Mouse (Mus musculus) granulocyte monocyte progenitor cell, adult 5-6 weeks (primary cell): ENCODE data around the gene Eif2b5. TPM values are rescaled to one million over a fixed set of nuclear protein-coding genes. Genes with fewer than 3 reads are reported as not detected.
"Not testable (repeated sequence)": the region's sequence is repeated elsewhere in the genome, so short reads cannot be mapped to it uniquely, and the experiment has no call there.

Source experiments
- ATAC-seq: replicated peaks from 2 replicates; pipeline ENCODE4 v1.8.0; 2016; ENCODE audit warnings: mild to moderate bottlenecking, moderate TSS enrichment, inconsistent platforms; ENCODE audit not compliant: poor library complexity, severe bottlenecking
- total RNA-seq, 2 experiments: library from RNA; stranded (forward) in 1 of 2; stranded (reverse) in 1 of 2; fragments of 200-712, 200-1000 nt in 1 of 2; fragments of >200 nt in 1 of 2; fragmentation: Nextera tagmentation in 1 of 2; gene quantifications; 2 replicates each; pipeline ENCODE4 v1.2.3; 2014 to 2017

Gene Eif2b5
- total RNA-seq, 2 experiments from 2014 or later = 84.4 to 90.0 TPM

DNA sequence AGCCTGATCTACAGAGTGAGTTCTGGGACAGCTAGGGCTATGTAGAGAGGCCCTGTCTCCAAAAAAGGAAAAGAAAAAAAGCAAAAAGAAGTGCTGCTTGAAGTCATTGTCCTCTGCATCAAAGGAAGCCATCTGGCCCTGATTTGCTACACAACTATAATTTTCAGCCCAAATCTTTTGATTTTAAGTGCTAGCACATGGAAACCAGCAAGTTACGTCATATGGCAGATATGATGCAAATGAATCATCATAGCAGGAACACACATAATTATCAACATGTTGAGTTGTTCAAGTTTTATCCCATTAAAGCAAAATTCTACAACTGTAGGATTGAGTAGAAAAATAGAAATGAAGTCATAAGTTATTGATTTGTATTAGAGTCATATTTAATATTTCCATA lies 10.5 kb upstream of the Eif2b5 start:
- no peak for ATAC-seq

DNA sequence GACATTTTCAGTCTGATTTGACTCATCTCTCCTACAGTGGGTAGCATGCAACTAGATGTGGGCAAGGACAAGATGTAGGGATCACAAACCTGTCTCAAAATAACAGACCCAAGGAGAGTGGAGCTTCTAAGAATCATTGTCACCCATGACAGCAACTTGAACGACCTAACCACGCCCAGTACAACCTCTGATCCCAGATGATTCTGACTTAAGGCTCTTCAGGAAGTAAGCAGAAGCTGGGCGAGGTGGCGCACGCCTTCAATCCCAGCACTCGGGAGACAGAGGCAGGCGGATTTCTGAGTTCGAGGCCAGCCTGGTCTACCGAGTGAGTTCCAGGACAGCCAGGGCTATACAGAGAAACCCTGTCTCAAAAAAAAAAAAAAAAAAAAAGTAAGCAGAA lies 9.9 kb upstream of the Eif2b5 start:
- not testable (repeated sequence) for ATAC-seq

DNA sequence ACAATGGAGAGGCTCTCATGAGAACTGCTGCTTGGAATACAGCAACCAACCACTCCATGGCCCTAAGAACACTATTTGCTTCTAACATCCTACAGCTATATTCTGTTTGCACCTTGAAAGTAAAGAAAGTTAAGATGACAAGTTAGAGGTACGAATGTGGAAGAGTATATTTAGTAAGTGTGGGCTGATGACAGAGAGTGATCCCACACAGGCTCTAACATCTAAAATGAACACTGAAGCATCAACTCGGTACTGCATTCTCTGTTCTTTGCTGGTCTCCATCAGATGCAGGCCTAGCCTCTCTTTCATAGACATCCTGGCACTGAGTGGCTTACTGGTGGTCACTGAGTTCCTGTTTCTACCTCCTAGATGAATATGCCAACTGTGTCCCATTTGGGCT lies 9.4 kb upstream of the Eif2b5 start:
- ATAC-seq = no peak

DNA sequence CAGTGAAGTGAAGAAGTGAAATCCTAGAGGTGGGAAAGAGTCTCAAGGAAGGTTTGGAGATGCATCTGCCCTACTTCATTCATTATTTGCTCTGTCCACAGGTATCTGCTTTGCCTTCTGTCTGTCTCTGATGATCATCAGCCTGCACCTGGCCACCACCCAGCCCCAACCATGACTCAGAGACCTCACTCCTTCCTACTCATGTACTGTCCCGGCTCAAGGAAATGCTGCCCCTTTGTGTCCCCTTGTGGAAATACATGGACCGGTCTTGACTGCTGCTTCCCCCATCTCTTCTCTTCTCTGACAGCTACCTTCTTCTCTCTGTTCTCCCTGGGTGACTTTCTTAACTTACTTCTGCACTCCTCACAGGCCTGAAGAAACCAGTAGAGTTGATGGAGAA lies 8.0 kb upstream of the Eif2b5 start:
- ATAC-seq = no peak

DNA sequence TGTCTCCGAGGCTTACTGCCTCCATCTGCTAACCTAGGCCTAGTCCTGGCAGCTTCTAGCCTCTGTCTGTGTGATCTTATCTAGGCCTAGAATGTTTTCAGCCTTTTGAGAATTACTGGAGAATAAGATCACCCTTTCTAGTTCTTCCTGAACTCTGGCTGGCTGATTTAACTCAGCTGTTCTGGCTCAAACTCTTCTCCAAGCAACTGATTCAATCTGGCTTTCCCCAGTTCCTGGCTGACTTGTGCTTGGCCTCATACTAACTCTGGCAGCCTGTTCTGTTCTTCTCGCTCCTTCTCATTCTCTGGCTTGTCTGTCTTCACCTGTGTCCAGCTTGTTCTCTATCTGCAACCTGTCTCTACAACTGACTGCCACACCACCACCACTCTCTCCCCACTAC lies 7.3 kb upstream of the Eif2b5 start:
- ATAC-seq = no peak

DNA sequence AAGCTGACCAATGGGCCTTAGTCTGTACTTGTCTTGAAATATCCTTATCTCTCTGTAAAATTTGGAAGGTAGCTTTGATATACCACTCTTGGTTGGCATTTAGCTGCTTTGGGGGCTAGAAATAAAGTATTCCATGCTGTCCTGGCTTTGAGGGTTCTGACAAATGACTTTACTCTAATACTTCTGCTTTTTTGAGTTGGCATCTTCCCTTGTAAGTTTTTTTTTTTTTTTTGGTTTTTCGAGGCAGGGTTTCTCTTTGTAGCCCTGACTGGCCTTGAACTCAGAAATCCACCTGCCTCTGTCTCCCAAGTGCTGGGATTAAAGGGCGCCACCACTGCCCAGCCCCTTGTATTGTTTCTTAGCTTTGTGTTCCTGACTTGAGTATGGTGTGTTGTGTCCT lies 5.2 kb upstream of the Eif2b5 start:
- ATAC-seq = no peak

DNA sequence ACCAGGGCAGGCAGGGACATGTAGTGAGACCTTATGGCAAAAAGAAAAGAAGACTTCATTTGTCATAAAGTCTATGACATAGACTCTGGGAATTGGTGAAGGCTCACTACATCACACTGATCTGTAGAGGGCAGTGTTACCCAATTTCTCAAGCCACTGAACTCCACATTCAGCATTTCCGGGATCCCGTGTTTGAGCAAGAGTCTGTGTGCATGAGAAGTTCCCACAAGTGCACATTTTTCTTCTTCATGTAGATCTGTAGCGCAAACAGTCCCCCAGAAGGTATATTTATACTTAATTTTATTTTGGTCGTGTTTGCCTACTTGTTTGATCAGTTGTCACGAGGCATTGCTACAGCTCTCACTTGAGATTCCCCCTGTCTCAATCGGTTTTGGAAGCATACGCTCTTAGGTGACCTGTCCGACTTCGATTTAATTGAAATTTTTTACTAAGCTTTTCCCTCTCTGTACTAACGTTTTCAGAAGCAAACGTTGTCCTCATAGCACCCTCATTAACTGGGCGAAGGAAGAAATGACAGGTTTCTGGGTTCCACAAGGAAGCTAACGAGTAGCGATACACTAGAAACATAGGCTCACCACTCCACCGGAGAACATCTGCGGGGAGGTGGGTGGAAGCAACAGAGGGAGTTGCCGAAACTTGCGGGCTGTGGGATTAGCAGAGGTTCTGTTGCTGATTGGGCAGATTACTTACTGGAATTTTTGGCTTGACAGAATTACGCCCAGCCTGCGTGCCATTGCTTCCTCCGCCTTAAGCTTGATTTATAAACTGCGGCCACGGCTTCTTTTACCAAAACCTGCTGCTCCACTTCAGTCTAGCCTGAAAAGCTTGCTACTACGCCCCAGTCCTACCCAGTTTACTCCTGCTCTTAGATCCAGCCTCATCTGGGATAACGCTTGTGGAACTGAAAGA lies 1.7 kb upstream of the Eif2b5 start:
- ATAC-seq = peak; percentile 78

DNA sequence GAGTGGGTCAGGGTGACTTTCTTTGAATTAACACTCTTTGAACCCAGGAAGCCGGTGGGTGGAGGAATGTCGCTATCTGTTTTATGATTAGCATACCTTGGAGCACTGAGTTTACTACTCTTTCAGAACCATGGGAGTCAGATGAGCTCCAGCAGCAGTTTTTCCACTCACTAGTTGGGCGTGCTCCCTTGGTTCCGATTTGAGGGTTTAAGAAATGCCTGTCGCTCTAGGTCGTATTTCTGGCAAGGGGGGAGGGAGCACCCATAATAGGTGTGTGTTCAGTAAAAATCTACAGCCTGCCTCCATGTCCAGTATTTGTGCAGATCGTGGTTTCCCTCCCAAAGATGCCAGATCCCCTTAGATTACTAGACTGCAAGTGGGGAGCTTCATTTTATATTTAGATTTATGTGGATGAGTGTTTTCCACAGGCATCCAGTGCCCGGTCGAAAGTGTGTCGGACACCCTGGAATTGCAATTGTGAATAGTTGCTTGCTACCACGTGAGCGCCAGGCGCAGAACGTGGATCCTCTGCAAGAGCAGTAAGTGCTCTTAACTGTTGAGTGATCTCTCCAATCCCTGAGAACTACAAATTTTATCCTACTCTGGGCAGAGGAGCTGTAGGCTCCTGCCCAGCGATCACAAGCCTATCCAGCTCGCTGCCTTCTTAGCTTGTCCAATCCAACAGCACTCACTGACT lies 489 bp upstream of the Eif2b5 start:
- ATAC-seq = no peak

DNA sequence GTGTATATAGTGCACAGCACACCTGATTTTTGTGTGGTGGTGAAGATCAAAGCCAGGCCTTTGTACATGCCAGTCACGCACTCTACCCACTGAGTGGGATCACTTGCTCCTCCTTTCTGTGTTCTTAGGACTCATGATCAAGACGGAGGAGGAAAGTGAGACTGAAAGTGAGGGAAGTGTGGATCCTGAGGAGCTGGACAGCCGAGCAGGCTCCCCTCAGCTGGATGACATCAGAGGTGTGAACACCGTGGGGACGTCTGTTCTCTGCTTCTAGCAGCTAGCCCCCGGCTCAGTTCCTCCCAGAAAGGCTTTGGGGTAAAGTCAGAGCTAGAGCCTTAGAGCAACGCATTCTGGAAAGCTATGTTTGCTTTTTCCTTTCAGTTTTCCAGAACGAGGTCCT lies 7.4 kb downstream of the Eif2b5 start:
- no peak for ATAC-seq

DNA sequence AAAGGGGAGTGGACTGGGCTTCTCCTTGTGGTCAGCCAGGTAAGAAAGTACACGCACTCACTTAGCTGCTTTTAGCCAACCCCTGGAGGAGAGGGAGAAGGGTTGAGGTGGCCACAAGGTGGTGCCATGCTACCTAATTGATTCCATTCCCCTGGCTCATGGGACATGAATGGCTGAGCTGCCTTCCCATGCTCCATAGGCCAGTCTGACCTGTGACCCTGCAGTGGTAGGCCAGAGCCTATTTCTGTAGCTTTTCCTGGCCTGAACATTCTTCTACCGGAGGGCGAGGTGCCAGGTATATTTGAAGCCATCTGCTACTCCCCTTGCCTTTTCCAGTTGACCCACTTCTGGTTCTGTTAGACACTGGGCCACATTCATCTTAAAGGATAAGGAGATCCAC lies 10.7 kb downstream of the Eif2b5 start:
- ATAC-seq = no peak; the same call in 1 of the 2 replicates

DNA sequence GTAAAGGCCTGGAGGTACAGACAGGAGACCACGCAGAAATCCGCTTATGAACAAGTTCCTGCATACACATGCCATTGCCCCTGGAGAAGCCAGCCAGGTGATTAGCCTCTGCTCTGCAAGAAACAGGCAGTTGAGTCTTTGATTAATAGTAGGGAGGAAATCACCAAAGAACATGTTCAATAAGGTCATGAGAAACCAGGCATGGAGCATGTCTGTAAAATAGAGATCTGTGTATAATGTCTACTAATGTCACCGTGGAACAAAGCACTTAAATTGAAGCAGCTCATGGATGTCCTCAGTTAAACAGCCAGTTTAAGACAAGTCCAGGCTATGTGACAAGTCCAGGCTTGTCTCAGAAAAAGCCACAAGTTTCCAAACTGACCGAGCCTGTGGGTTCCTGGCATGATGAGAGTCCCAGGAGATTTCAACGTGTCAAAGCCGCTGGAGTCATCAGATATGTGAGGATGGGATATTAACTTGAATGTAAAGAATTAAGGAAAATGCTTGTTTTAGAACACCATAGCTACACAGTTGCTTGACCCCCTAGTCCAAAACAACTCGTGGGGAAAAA lies 12.7 kb downstream of the Eif2b5 start:
- no peak for ATAC-seq

DNA sequence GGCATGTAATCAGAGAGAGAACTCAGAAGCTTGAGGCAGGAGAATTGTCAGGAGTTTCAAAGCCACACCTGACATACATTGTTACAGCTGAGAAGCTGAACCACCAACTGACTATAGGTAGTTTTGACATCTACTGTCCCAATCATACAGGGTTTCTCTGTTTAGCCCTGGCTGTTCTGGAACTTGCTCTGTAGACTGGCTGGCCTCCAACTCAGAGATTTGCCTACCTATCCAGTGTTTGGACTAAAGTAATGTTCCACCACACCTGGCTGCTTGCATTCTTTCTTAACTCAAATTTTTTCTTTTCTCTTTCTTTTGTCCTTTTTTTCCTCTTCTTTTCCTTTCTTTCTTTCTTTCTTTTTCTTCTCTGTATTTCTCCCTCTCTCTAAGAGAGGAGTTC lies 17.4 kb downstream of the Eif2b5 start:
- no peak for ATAC-seq

DNA sequence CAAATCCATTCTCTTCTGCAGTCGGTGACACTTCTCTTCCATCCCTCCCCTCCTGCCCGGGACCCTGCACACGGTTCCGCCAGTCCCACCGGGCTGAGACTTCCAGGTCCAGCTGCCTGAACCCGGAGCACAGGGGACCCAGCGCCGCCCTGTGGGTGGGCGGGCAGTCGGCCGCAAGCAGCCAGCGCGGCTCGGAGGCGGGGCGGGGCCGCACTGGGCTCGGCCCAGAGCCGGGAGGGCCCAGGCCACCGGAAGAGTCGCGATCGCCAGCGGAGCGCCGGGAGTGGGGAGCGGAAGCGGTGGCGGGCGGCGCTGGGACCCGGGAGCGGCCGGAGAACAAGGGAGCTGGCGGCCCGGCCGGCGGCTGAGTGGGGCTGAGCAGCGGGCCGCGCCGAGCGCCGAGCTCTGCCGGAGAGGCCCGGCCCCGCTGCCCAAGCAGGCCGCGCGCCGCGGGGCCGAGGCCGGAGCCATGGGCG lies 18.1 kb downstream of the Eif2b5 start, which contains the start of gene Dvl3:
TSS of gene Dvl3 (plus strand) at position 257 of the 476 bp plus-strand sequence.
- peak; percentile 96 for ATAC-seq

DNA sequence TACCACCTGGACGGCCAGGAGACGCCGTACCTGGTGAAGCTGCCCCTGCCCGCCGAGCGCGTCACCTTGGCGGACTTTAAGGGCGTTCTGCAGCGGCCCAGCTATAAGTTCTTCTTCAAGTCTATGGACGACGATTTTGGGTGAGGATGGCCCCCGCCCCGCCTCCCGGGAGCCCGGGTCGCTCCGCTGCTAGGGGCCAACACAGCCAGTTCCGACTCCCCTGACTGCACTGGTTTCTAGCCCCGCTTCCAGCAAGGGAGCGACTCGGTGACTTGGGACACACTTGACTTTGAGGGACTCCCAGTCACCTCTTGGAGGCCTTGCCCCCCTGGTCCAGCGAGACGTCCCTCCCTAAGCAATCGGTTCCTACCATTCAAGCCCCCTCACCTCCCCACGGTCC lies 18.6 kb downstream of the Eif2b5 start:
- peak; percentile 36; the same call in 1 of the 2 replicates for ATAC-seq

DNA sequence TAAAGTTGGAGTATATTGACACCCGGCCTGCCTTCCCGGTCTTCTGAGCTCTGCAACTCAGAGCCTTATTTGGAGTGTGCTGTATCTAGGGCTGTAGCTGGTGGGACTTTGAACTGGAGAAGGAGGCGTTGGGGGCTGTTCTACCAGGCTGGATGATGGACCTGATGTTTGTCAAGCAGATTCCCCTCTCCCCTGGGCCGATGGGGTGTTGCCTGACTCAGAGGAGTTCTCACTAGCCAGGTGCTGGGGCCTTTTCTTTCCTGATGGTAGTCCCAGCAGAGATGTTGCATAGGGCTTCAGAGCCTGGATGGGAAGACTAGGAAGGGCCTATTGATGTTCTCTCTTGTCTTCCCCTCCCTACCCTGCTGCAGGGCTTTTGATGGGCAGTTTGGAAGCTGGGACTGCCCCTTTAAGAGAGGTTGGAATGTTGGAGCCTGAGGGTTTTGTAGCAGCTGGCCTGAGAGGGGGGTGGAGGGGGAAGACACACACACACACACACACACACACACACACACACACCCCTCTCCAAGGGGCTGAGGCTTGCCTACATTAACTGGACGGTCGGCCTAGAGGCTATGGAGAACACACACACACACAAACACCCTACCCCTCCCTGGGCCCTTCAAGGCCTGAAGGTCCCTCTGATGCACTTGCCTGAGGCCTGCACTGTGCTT lies 19.2 kb downstream of the Eif2b5 start:
- 0 out of 2 replicates have a peak, but pooled peaks have one; percentile 3 for ATAC-seq

DNA sequence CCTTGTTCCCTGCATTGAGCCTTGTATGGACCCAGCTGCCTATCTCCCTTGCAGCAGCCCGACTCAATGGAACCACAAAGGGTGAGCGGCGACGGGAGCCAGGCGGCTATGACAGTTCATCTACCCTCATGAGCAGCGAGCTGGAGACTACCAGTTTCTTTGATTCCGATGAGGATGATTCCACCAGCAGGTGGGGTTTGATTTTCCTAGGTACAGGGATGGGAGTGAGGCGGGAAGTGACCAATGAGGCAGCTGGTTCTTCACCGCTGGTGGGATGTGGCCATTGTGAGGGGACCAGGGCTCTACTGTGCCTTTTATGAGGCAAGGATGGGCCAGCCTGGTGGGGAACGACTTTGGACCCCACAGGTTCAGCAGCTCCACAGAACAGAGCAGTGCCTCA lies 25.3 kb downstream of the Eif2b5 start:
- ATAC-seq = no peak

DNA sequence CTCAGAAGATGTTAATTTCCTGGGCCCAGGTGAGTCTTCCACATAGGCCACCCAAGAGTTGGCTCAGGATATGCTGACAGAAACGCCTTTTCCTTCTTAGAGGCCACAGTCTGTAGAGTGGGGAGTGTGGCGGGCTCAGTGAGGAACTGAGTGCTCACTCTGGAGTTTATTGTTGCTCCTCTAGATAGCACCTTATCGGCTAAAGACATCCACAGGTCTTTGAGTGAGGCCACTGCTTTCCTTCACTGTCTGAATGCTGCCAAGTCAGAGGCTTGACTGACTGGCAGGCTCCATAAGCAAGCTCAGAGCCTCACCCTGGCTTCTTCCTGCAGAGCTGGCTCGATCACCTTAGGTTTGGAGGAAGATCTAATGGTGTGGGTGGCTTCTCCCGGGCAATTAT lies 30.2 kb downstream of the Eif2b5 start:
- ATAC-seq = no peak

DNA sequence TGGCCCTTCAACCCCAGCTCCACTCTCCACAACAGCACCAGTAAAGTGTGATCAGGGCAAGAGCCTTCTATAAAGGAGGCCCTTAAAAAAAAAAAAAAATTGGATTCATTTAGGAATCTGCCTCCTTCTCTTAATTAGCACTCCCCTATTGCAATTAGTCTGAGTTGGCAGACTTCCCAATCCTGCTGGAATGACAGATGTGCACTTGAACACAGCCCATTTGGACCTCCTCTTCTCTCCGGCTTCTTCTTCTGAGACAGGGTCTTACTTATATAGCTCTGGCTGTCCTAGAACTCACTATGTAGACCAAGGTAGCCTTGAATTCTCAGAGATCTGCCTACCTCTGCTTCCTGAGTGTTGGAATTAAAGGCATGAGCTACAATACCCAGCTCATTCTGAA lies 30.8 kb downstream of the Eif2b5 start:
- no peak for ATAC-seq

DNA sequence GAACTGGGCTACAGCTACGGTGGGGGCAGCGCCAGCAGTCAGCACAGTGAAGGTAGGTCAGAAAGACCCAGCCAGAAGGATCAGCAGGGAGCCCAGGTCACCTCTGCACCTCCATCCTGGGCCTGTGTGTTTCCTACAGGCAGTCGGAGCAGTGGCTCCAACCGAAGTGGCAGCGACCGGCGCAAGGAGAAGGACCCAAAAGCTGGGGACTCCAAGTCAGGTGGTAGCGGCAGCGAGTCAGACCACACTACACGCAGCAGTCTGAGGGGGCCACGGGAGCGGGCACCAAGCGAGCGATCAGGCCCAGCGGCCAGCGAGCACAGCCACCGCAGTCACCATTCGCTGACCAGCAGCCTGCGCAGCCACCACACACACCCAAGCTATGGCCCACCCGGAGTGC lies 32.3 kb downstream of the Eif2b5 start:
- ATAC-seq = no peak

DNA sequence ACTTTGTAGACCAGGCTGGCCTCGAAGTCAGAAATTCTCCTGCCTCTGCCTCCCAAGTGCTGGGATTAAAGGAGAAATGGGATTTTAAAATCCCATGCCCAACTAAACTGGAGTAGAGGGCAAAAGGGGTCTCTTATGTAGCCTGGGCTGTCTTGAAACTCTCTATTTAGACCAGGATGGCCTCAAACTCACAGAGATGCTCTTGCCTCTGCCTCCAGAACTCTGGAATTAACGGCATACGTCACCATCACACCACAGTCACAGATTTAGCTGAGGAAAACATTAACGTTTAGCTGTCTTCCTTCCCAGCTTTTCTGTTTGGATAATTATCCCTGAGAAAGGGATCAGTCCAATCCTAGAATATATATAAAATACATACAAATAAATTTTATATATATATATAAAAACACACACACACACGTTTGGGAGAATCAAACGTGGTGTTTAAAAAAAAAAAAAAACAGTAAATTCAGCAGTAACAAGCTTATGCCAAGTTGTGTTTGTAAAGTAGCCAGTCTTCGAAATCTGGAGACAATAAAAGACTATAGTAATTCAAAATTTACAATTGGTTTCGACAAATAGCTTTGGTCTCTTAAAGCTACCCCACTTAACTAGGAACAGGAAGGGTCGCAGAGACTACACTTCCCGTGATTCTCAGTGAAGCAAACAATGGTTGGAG lies 36.1 kb downstream of the Eif2b5 start:
- ATAC-seq = no peak
